In genomic region chr15:86064850-86065229, GRCm38 (mm10) we compare ENCODE assay signal across 12 mouse cellular contexts. TPM values are rescaled to one million over a fixed set of nuclear protein-coding genes. Genes with fewer than 3 reads are reported as not detected.
DNase-seq lines count a peak whose midpoint lies in the region; ATAC-seq and TF ChIP-seq lines count a peak whose summit lies in the region.
"Had no signal": no experiment of that assay in that cellular context is flagged by ENCODE, and none has a peak within 500 bp of the region (broad histone marks: within the 10 kb centered on the region; RNA-seq: fewer than 3 reads in every experiment).

No protein-coding gene starts in this region.

- no peaks in the 10 kb centered on the region for H3K36me3 ChIP-seq in kidney, embryonic 16.5 days (ENCODE audit: insufficient read depth, low read length)
- peaks cover 10% of the 10 kb centered on the region for H3K36me3 ChIP-seq in liver, embryonic 13.5 days
- no peaks in the 10 kb centered on the region for H3K36me3 ChIP-seq in stomach, postnatal 0 days (ENCODE audit: control insufficient read depth, insufficient read depth, low read length)

- no peak for ATAC-seq in kidney, embryonic 16.5 days (ENCODE audit: low FRiP score, low TSS enrichment)
- ATAC-seq in liver, embryonic 13.5 days (ENCODE audit: low read depth), result peak; percentile 84
- ATAC-seq in stomach, postnatal 0 days (ENCODE audit: low FRiP score, low TSS enrichment), result no peak
- ATAC-seq: hindbrain, postnatal 0 days had no signal

- H3K4me1 ChIP-seq in kidney, embryonic 16.5 days (ENCODE audit: insufficient read depth, low read length), result peaks cover 77% of the 10 kb centered on the region
- peaks cover 99% of the 10 kb centered on the region for H3K4me1 ChIP-seq in liver, embryonic 13.5 days (replicated peaks)
- peaks cover 14% of the 10 kb centered on the region for H3K4me1 ChIP-seq in stomach, postnatal 0 days (replicated peaks; ENCODE audit: control insufficient read depth, insufficient read depth)

- TF ChIP-seq CTCF in stomach, postnatal 0 days (IDR thresholded peaks at IDR 0.05; ENCODE audit: low read depth), result no peak

- WGBS in kidney, embryonic 16.5 days, result 77% methylated on average over 3 of the region's 3 CpGs
- WGBS in liver, embryonic 13.5 days (ENCODE audit: insufficient replicate concordance), result 23% methylated on average over 3 of the region's 3 CpGs
- WGBS in stomach, postnatal 0 days, result 82% methylated on average over 3 of the region's 3 CpGs

- DNase-seq in kidney, adult 8-10 months, result no peak
- DNase-seq in c-Kit-positive CD71-positive TER-119-positive erythroid progenitor cells, embryonic 14.5 days (ENCODE audit: low spot score), result peak; percentile 74
- peak; percentile 49 for DNase-seq in liver, embryonic 13.5 days
- peak; percentile 54 for DNase-seq in stomach, postnatal 0 days (ENCODE audit: low spot score)
- DNase-seq in neural tube, embryonic 10.5 days (ENCODE audit: extremely low spot score, low spot score), result no peak
- no peak for DNase-seq in urinary bladder, postnatal 36 days (ENCODE audit: low spot score in 2 of 2)
- no peak for DNase-seq in left cerebral cortex, adult 11 months (ENCODE audit: low spot score)
- DNase-seq: lung, adult 18-20 months; right cerebral cortex, postnatal 14 days had no signal

- peak overlapping the region; percentile 16; the same call in 1 of the 2 replicates for H3K27ac ChIP-seq in kidney, embryonic 16.5 days (ENCODE audit: low read length)
- H3K27ac ChIP-seq in liver, embryonic 13.5 days, result peak overlapping the region; percentile 93
- H3K27ac ChIP-seq in stomach, postnatal 0 days (replicated peaks), result 0 out of 2 replicates have a peak overlapping the region, but pooled peaks have one; percentile 4
- H3K27ac ChIP-seq: heart, embryonic 13.5 days; hindbrain, postnatal 0 days had no signal

- TF ChIP-seq EP300 in stomach, postnatal 0 days (optimal IDR thresholded peaks at IDR 0.05), result no peak

- no peaks in the 10 kb centered on the region for H3K9me3 ChIP-seq in kidney, embryonic 16.5 days (ENCODE audit: low read length)
- H3K9me3 ChIP-seq in liver, embryonic 13.5 days (replicated peaks), result no peaks in the 10 kb centered on the region
- no peaks in the 10 kb centered on the region for H3K9me3 ChIP-seq in stomach, postnatal 0 days (ENCODE audit: control insufficient read depth, low read length)
- H3K9me3 ChIP-seq: heart, embryonic 13.5 days had no signal

- H3K27me3 ChIP-seq in kidney, embryonic 16.5 days (ENCODE audit: insufficient read depth, low read length), result no peaks in the 10 kb centered on the region
- H3K27me3 ChIP-seq in liver, embryonic 13.5 days, result no peaks in the 10 kb centered on the region
- H3K27me3 ChIP-seq in stomach, postnatal 0 days (ENCODE audit: control insufficient read depth, insufficient read depth, low read length), result no peaks in the 10 kb centered on the region
- H3K27me3 ChIP-seq: heart, embryonic 13.5 days had no signal

- H3K4me3 ChIP-seq in kidney, embryonic 16.5 days (ENCODE audit: low read length), result no peak overlapping the region
- H3K4me3 ChIP-seq in liver, embryonic 13.5 days (replicated peaks), result peak overlapping the region; percentile 22
- no peak overlapping the region for H3K4me3 ChIP-seq in stomach, postnatal 0 days (ENCODE audit: low read depth, low read length)
- H3K4me3 ChIP-seq: heart, embryonic 13.5 days had no signal

- no peak overlapping the region for H3K9ac ChIP-seq in kidney, embryonic 16.5 days (replicated peaks; ENCODE audit: low read length)
- peak overlapping the region; percentile 60 for H3K9ac ChIP-seq in liver, embryonic 13.5 days
- no peak overlapping the region for H3K9ac ChIP-seq in stomach, postnatal 0 days (ENCODE audit: low read length)
- H3K9ac ChIP-seq: heart, embryonic 13.5 days had no signal

- H3K4me2 ChIP-seq in kidney, embryonic 16.5 days (replicated peaks; ENCODE audit: low read depth, low read length), result no peak overlapping the region
- peak overlapping the region; percentile 65 for H3K4me2 ChIP-seq in liver, embryonic 13.5 days
- H3K4me2 ChIP-seq in stomach, postnatal 0 days (replicated peaks; ENCODE audit: low read depth), result no peak overlapping the region
- H3K4me2 ChIP-seq: heart, embryonic 13.5 days had no signal

RNA-seq across cellular contexts. Expression of gene Gramd4, which starts 7.3 kb away (rescaled TPM):
- 12.1 and 14.9 TPM in 2 replicates for polyA plus RNA-seq in kidney, embryonic 16.5 days (2015; fragmentation: Nextera tagmentation; extraction: Ambion mirVana)
- polyA plus RNA-seq in liver, embryonic 13.5 days (2015; fragmentation: Nextera tagmentation; extraction: Ambion mirVana), result 6.8 and 7.0 TPM in 2 replicates
- polyA plus RNA-seq in stomach, postnatal 0 days (2015; fragmentation: Nextera tagmentation; extraction: Ambion mirVana), result 11.1 and 11.4 TPM in 2 replicates

RNA-seq across cellular contexts. Expression of gene Celsr1, which starts 31.3 kb away (rescaled TPM):
- polyA plus RNA-seq in kidney, embryonic 16.5 days (2015; fragmentation: Nextera tagmentation; extraction: Ambion mirVana), result 3.5 and 3.9 TPM in 2 replicates
- 0.06 and 0.20 TPM in 2 replicates for polyA plus RNA-seq in liver, embryonic 13.5 days (2015; fragmentation: Nextera tagmentation; extraction: Ambion mirVana)
- 2.0 and 2.2 TPM in 2 replicates for polyA plus RNA-seq in stomach, postnatal 0 days (2015; fragmentation: Nextera tagmentation; extraction: Ambion mirVana)

Comparison
In these comparisons a context has a peak if more than half of its experiments do, and no peak if none do; other contexts are left out.
1. H3K27ac ChIP-seq: peak in every context shown above with its lines; median percentile 93 in liver, embryonic 13.5 days; 16 in kidney, embryonic 16.5 days; 4 in stomach, postnatal 0 days.
2. DNase-seq: peak in c-Kit-positive CD71-positive TER-119-positive erythroid progenitor cells, embryonic 14.5 days (single experiment), liver, embryonic 13.5 days (single experiment) and stomach, postnatal 0 days (single experiment); none in kidney, adult 8-10 months (0 of 2), neural tube, embryonic 10.5 days (single experiment), urinary bladder, postnatal 36 days (0 of 2) and left cerebral cortex, adult 11 months (single experiment).